In the genomic region with DNA sequence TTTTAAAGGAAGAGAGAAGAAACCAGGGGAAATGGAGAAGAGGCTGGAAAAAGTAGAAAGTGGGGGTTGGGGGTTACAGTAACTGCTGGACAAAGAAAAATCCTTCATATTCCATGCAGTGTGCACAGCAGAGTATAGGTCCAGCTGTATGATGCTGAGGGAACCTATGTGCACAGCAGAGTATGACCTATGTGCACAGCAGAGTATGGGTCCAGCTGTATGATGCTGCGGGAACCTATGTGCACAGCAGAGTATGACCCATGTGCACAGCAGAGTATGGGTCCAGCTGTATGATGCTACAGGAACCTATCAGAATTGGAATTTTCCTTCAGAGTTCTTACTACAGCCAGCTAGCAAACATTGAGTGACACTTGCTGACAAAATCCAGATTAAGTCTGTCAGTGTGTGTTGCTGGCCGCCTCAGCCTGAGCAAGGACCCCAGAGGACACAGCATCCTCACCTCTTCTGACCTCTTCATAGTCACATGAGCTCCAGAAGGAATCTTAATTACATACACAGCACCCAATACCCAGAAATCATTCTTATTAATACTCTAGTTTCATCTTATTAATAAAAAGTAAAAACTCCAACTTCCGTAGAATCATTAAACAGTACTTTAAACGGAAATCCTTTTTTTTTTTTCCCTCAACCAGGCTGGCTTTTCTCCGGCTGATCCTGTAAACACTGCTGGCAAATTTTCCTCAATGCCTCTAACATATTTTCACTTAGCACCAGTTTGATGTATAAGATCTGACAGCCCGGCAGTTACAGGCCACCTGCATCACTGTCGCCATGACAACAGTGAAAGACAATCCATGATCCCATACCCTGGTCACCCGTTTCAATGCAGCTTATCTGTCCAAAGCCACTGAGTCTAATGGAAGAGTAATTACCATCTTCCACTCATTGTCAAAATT, we compare ENCODE assay signal across 14 mouse cellular contexts. TPM values are rescaled to one million over a fixed set of nuclear protein-coding genes. Genes with fewer than 3 reads are reported as not detected.
DNase-seq lines count a peak whose midpoint lies in the region; ATAC-seq and TF ChIP-seq lines count a peak whose summit lies in the region.
"Had no signal": no experiment of that assay in that cellular context is flagged by ENCODE, and none has a peak within 500 bp of the region (broad histone marks: within the 10 kb centered on the region; RNA-seq: fewer than 3 reads in every experiment).

No protein-coding gene starts in this region.

- H3K4me1 ChIP-seq in liver, adult 2 months (ENCODE audit: control insufficient read depth, insufficient read depth, low read length) = no peaks in the 10 kb centered on the region
- H3K4me1 ChIP-seq in liver, embryonic 11.5 days (replicated peaks; ENCODE audit: control insufficient read depth, insufficient read depth, low read length) = 0 out of 2 replicates have a peak, but pooled peaks cover 3% of the 10 kb centered on the region
- peaks cover 7% of the 10 kb centered on the region for H3K4me1 ChIP-seq in hindbrain, embryonic 11.5 days (replicated peaks; ENCODE audit: control insufficient read depth, insufficient read depth, low read length)

- no peak overlapping the region for H3K4me3 ChIP-seq in liver, adult 2 months (ENCODE audit: insufficient read depth, low read depth, low read length)
- no peak overlapping the region for H3K4me3 ChIP-seq in liver, embryonic 11.5 days (ENCODE audit: low read depth, low read length)
- H3K4me3 ChIP-seq in hindbrain, embryonic 11.5 days (ENCODE audit: low read depth, low read length) = no peak overlapping the region
- H3K4me3 ChIP-seq in myocyte = no peak overlapping the region
- H3K4me3 ChIP-seq: limb, embryonic 12.5 days had no signal

- no peak overlapping the region for H3ac ChIP-seq in myocyte (ENCODE audit: control insufficient read depth, insufficient read length)

- no peak for TF ChIP-seq CTCF in liver, adult 2 months (IDR thresholded peaks at IDR 0.05; ENCODE audit: low read depth, low read length)

- no peaks in the 10 kb centered on the region for H3K79me2 ChIP-seq in liver, adult 2 months (ENCODE audit: control insufficient read depth, insufficient read depth, low read length)
- H3K79me2 ChIP-seq in myocyte (ENCODE audit: control insufficient read depth, insufficient read depth) = peaks cover 41% of the 10 kb centered on the region

- peak; percentile 32 for DNase-seq in liver, adult 2 months (ENCODE audit: extremely low read depth, low read depth, low spot score)
- no peak for DNase-seq in liver, embryonic 11.5 days (ENCODE audit: low spot score)
- peak; percentile 80 for DNase-seq in embryo, embryonic 10.5 days (ENCODE audit: low spot score)
- DNase-seq in hindbrain, embryonic 11.5 days (ENCODE audit: low spot score) = peak; percentile 67
- DNase-seq in spleen, postnatal 10 days (ENCODE audit: low spot score in 2 of 2) = no peak
- no peak for DNase-seq in frontal cortex, postnatal 10 days (ENCODE audit: low spot score in 2 of 2)
- DNase-seq in kidney, adult 9 months = no peak
- DNase-seq: heart, postnatal 10 days; kidney, postnatal 4 days; right cerebral cortex, postnatal 4 days; thymus, postnatal 25 days had no signal

- no peak overlapping the region for H3K27ac ChIP-seq in liver, adult 2 months (replicated peaks; ENCODE audit: insufficient read depth, low read depth, low read length)
- H3K27ac ChIP-seq in liver, embryonic 11.5 days (ENCODE audit: low read depth, low read length) = no peak overlapping the region
- peak overlapping the region; percentile 70 for H3K27ac ChIP-seq in hindbrain, embryonic 11.5 days (ENCODE audit: low read depth, low read length)
- H3K27ac ChIP-seq: limb, embryonic 12.5 days had no signal

- H3K9ac ChIP-seq in liver, adult 2 months (ENCODE audit: low read depth, low read length) = no peak overlapping the region
- no peak overlapping the region for H3K9ac ChIP-seq in liver, embryonic 11.5 days (ENCODE audit: low read depth, low read length)
- no peak overlapping the region for H3K9ac ChIP-seq in hindbrain, embryonic 11.5 days (ENCODE audit: low read depth, low read length)
- H3K9ac ChIP-seq: limb, embryonic 12.5 days had no signal

- no peaks in the 10 kb centered on the region for H3K27me3 ChIP-seq in liver, adult 2 months (ENCODE audit: control insufficient read depth, insufficient read depth, low read length)
- H3K27me3 ChIP-seq in liver, embryonic 11.5 days (replicated peaks; ENCODE audit: control insufficient read depth, insufficient read depth, low read length) = no peaks in the 10 kb centered on the region
- H3K27me3 ChIP-seq in hindbrain, embryonic 11.5 days (ENCODE audit: control insufficient read depth, insufficient read depth, low read length) = no peaks in the 10 kb centered on the region
- H3K27me3 ChIP-seq in myocyte (ENCODE audit: control insufficient read depth, insufficient read depth, insufficient read length) = no peaks in the 10 kb centered on the region
- H3K27me3 ChIP-seq: limb, embryonic 12.5 days had no signal

- 85% methylated on average over 8 of the region's 8 CpGs for WGBS in liver, adult 2 months
- whole genome bisulfite sequencing in liver, embryonic 11.5 days = 70% methylated on average over 8 of the region's 8 CpGs
- WGBS in hindbrain, embryonic 11.5 days = 47% methylated on average over 8 of the region's 8 CpGs

- no peaks in the 10 kb centered on the region for H3K9me3 ChIP-seq in liver, embryonic 11.5 days (ENCODE audit: control insufficient read depth, low read length)
- no peaks in the 10 kb centered on the region for H3K9me3 ChIP-seq in hindbrain, embryonic 11.5 days (ENCODE audit: control insufficient read depth, low read length)
- H3K9me3 ChIP-seq: limb, embryonic 12.5 days had no signal

- no peak for TF ChIP-seq POLR2A in liver, adult 2 months (IDR thresholded peaks at IDR 0.05; ENCODE audit: extremely low read depth, insufficient read depth, low read length)
- TF ChIP-seq POLR2A in myocyte (IDR thresholded peaks at IDR 0.05; ENCODE audit: insufficient read length, low read depth) = no peak

- H3K4me2 ChIP-seq in liver, embryonic 11.5 days = no peak overlapping the region
- no peak overlapping the region for H3K4me2 ChIP-seq in hindbrain, embryonic 11.5 days (replicated peaks; ENCODE audit: low read depth, low read length)
- H3K4me2 ChIP-seq in myocyte (ENCODE audit: low read depth) = peak overlapping the region; percentile 70
- H3K4me2 ChIP-seq: limb, embryonic 12.5 days had no signal

- no peak for ATAC-seq in liver, embryonic 11.5 days (replicated peaks; ENCODE audit: low FRiP score)
- peak; percentile 88 for ATAC-seq in hindbrain, embryonic 11.5 days (ENCODE audit: low FRiP score)
- ATAC-seq: CD4-positive, CD25-positive, alpha-beta regulatory T cell, adult 4 months had no signal

- H3K36me3 ChIP-seq in liver, adult 2 months (ENCODE audit: control insufficient read depth, insufficient read depth, low read length) = no peaks in the 10 kb centered on the region
- no peaks in the 10 kb centered on the region for H3K36me3 ChIP-seq in liver, embryonic 11.5 days (ENCODE audit: control insufficient read depth, insufficient read depth, low read length)
- H3K36me3 ChIP-seq in hindbrain, embryonic 11.5 days (ENCODE audit: control insufficient read depth, insufficient read depth, low read length) = no peaks in the 10 kb centered on the region
- H3K36me3 ChIP-seq in myocyte (ENCODE audit: control insufficient read depth, insufficient read depth) = no peaks in the 10 kb centered on the region
- H3K36me3 ChIP-seq: limb, embryonic 12.5 days had no signal

TF ChIP-seq in myocyte, 11 proteins besides CTCF, POLR2A, EP300 and RAD21:
- TF ChIP-seq CEBPB (IDR thresholded peaks at IDR 0.05; ENCODE audit: insufficient read depth, poor library complexity, severe bottlenecking) (no peak), TCF3 (IDR thresholded peaks at IDR 0.05; ENCODE audit: insufficient read length, low read depth) (no peak), REST (IDR thresholded peaks at IDR 0.05; ENCODE audit: insufficient read depth, insufficient read length) (no peak), USF1 (IDR thresholded peaks at IDR 0.05; ENCODE audit: low read depth) (no peak), POLR2AphosphoS2 (IDR thresholded peaks at IDR 0.05; ENCODE audit: insufficient read length, low read depth) (no peak), MYOD1 (IDR thresholded peaks at IDR 0.05; ENCODE audit: control insufficient read depth in 1 of 3, insufficient read length in 2 of 3, low read depth in 2 of 3) (no peak), TCF12 (IDR thresholded peaks at IDR 0.05; ENCODE audit: insufficient read depth, poor library complexity, severe bottlenecking) (no peak), SRF (IDR thresholded peaks at IDR 0.05; ENCODE audit: control insufficient read depth, insufficient read length, low read depth) (no peak), MAX (IDR thresholded peaks at IDR 0.05; ENCODE audit: low read depth) (no peak), E2F4 (IDR thresholded peaks at IDR 0.05; ENCODE audit: insufficient read depth) (no peak)

RNA-seq across cellular contexts. Expression of a gene that starts 43.1 kb away (rescaled TPM):
- total RNA-seq in liver, adult 2 months (2014; rRNA removed) = 0.92 and 1.3 TPM in 2 replicates
- polyA plus RNA-seq in liver, adult 2 months (2012; rRNA removed) = 0.34 and 0.64 TPM in 2 replicates
- 2.9 and 3.1 TPM in 2 replicates for polyA plus RNA-seq in liver, embryonic 11.5 days (2014; fragmentation: Nextera tagmentation; extraction: Ambion mirVana)
- 6.5 and 7.5 TPM in 2 replicates for polyA plus RNA-seq in hindbrain, embryonic 11.5 days (2014; fragmentation: Nextera tagmentation; extraction: Ambion mirVana)
- 3.1 TPM for polyA plus RNA-seq in myocyte (2012; fragmentation: generic; extraction: Trizol)

Comparison
In these comparisons a context has a peak if more than half of its experiments do, and no peak if none do; other contexts are left out.
1. DNase-seq: peak in liver, adult 2 months (single experiment), embryo, embryonic 10.5 days (single experiment) and hindbrain, embryonic 11.5 days (single experiment); none in liver, embryonic 11.5 days (single experiment), spleen, postnatal 10 days (0 of 2), frontal cortex, postnatal 10 days (0 of 2) and kidney, adult 9 months (single experiment).